Comparison of ENCODE assay signal across 14 mouse cellular contexts in genomic region chr4:133062286-133062685, GRCm38 (mm10).
"Had no signal": no experiment of that assay in that cellular context is flagged by ENCODE, and none has a peak within 500 bp of the region (broad histone marks: within the 10 kb centered on the region; RNA-seq: fewer than 3 reads in every experiment).

No protein-coding gene starts in this region.

- H3K27ac ChIP-seq: kidney, embryonic 15.5 days; limb, embryonic 15.5 days; liver, embryonic 12.5 days; neural tube, embryonic 13.5 days had no signal

- H3K4me2 ChIP-seq: kidney, embryonic 15.5 days; limb, embryonic 15.5 days; liver, embryonic 12.5 days; lung, embryonic 14.5 days; midbrain, embryonic 11.5 days; neural tube, embryonic 13.5 days had no signal

- H3K9ac ChIP-seq: kidney, embryonic 15.5 days; limb, embryonic 15.5 days; liver, embryonic 12.5 days; lung, embryonic 14.5 days; neural tube, embryonic 13.5 days had no signal

- H3K27me3 ChIP-seq: kidney, embryonic 15.5 days; limb, embryonic 15.5 days; liver, embryonic 12.5 days; neural tube, embryonic 13.5 days had no signal

- DNase-seq: kidney, postnatal 14 days; left cerebral cortex, postnatal 4 days; lung, embryonic 14.5 days; lung, postnatal 10 days; retina, postnatal 1 day; right cerebral cortex, postnatal 4 days; spleen, adult 18-20 months; thymus, postnatal 36 days had no signal

- H3K9me3 ChIP-seq: kidney, embryonic 15.5 days; limb, embryonic 15.5 days; liver, embryonic 12.5 days; neural tube, embryonic 13.5 days had no signal

- H3K4me3 ChIP-seq: kidney, embryonic 15.5 days; limb, embryonic 15.5 days; liver, embryonic 12.5 days; neural tube, embryonic 13.5 days had no signal

- ATAC-seq: liver, embryonic 12.5 days; midbrain, embryonic 16.5 days had no signal
